Mouse (Mus musculus) megakaryocyte progenitor cell, adult 5-6 weeks (primary cell): ENCODE measurements around the gene Fanca. TPM values are rescaled to one million over a fixed set of nuclear protein-coding genes. Genes with fewer than 3 reads are reported as not detected.
A peak's percentile ranks its signal among the peaks of the same experiment; 100 is the strongest.
"Not testable (repeated sequence)": the region's sequence is repeated elsewhere in the genome, so short reads cannot be mapped to it uniquely, and the experiment has no call there.

Experiments used
- ATAC-seq: replicated peaks from 2 replicates; pipeline ENCODE4 v1.8.0; 2016; ENCODE audit warnings: mild to moderate bottlenecking, moderate TSS enrichment, inconsistent platforms; ENCODE audit not compliant: poor library complexity
- total RNA-seq, 2 experiments: library from RNA; stranded (forward) in 1 of 2; stranded (reverse) in 1 of 2; fragments of 157-497, 149-512 nt in 1 of 2; fragments of 200-1000 nt in 1 of 2; gene quantifications; 2 replicates each; pipeline versions ENCODE4 v1.2.3 to v1.2.4; 2015 to 2017

Gene Fanca
- total RNA-seq, 2 experiments from 2014 or later: 34.5 to 41.3 TPM

- no peak for ATAC-seq
These were observed 83.4 kb downstream of the Fanca start for GRCm38 (mm10) chr8:123234918-123235519.

- no peak for ATAC-seq
These were observed 84.6 kb downstream of the Fanca start for GRCm38 (mm10) chr8:123233760-123234159.

- ATAC-seq: no peak
These were observed 85.1 kb downstream of the Fanca start for GRCm38 (mm10) chr8:123233300-123233699.

GRCm38 (mm10) chr8:123232553-123232952, 85.8 kb downstream of the Fanca start:
- ATAC-seq: no peak

- ATAC-seq: no peak
These were observed 86.6 kb downstream of the Fanca start for GRCm38 (mm10) chr8:123231742-123232141.

GRCm38 (mm10) chr8:123230326-123230725, 88.0 kb downstream of the Fanca start:
- ATAC-seq: not testable (repeated sequence)

- no peak for ATAC-seq
These were observed 90.0 kb downstream of the Fanca start for GRCm38 (mm10) chr8:123228416-123228815.

GRCm38 (mm10) chr8:123224278-123225266, 93.8 kb downstream of the Fanca start, which contains the start of gene Cdk10:
Gene Cdk10, plus strand, starts transcription at chr8:123224842.
- ATAC-seq: peak; percentile 96

- ATAC-seq: no peak
These were observed 97.5 kb downstream of the Fanca start for GRCm38 (mm10) chr8:123220917-123221316.

Other genes starting within 250 kb of the Fanca start
- 1,201 and 1,251 TPM in 2 replicates for gene Rpl13, start 216.2 kb downstream of the Fanca start, total RNA-seq (2015)
- 3,072 and 3,507 TPM in 2 replicates for gene Rpl13, start 216.2 kb downstream of the Fanca start, total RNA-seq (2017)
- gene Cpne7, start 201.2 kb downstream of the Fanca start, total RNA-seq (2015): not detected in 2 replicates
- not detected in 2 replicates for gene Cpne7, start 201.2 kb downstream of the Fanca start, total RNA-seq (2017)
- gene Sult5a1, start 160.3 kb downstream of the Fanca start, total RNA-seq (2015): not detected in 2 replicates
- not detected in 2 replicates for gene Sult5a1, start 160.3 kb downstream of the Fanca start, total RNA-seq (2017)
- gene Dpep1, start 132.3 kb downstream of the Fanca start, total RNA-seq (2015): not detected in 2 replicates
- gene Dpep1, start 132.3 kb downstream of the Fanca start, total RNA-seq (2017): not detected in 2 replicates
- gene Chmp1a, start 105.8 kb downstream of the Fanca start, total RNA-seq (2015): 11.6 and 18.4 TPM in 2 replicates
- 24.5 and 26.7 TPM in 2 replicates for gene Chmp1a, start 105.8 kb downstream of the Fanca start, total RNA-seq (2017)
- gene Spata33, start 105.7 kb downstream of the Fanca start, total RNA-seq (2015): 0.37 and 0.51 TPM in 2 replicates
- gene Spata33, start 105.7 kb downstream of the Fanca start, total RNA-seq (2017): 1.9 and 5.0 TPM in 2 replicates
- gene Cdk10, start 93.7 kb downstream of the Fanca start, total RNA-seq (2015): 16.1 and 17.1 TPM in 2 replicates
- gene Cdk10, start 93.7 kb downstream of the Fanca start, total RNA-seq (2017): 34.9 and 38.6 TPM in 2 replicates
- gene Spata2l, start 82.3 kb downstream of the Fanca start, total RNA-seq (2015): 1.7 and 2.1 TPM in 2 replicates
- 1.2 and 1.7 TPM in 2 replicates for gene Spata2l, start 82.3 kb downstream of the Fanca start, total RNA-seq (2017)
- gene Zfp276, start 64.4 kb downstream of the Fanca start, total RNA-seq (2015): 6.8 and 8.8 TPM in 2 replicates
- 5.8 and 13.2 TPM in 2 replicates for gene Zfp276, start 64.4 kb downstream of the Fanca start, total RNA-seq (2017)
- gene Vps9d1, start 64.2 kb downstream of the Fanca start, total RNA-seq (2015): 7.6 and 10.2 TPM in 2 replicates
- 10.3 and 16.2 TPM in 2 replicates for gene Vps9d1, start 64.2 kb downstream of the Fanca start, total RNA-seq (2017)
- 0.07 TPM in 1 of 2 replicates, not detected in the other for gene Spire2, start 14.1 kb upstream of the Fanca start, total RNA-seq (2015)
- 1.3 TPM in 1 of 2 replicates, not detected in the other for gene Spire2, start 14.1 kb upstream of the Fanca start, total RNA-seq (2017)
- gene Tcf25, start 55.2 kb upstream of the Fanca start, total RNA-seq (2015): 73.1 and 90.2 TPM in 2 replicates
- gene Tcf25, start 55.2 kb upstream of the Fanca start, total RNA-seq (2017): 89.8 and 94.1 TPM in 2 replicates
- gene Mc1r, start 88.5 kb upstream of the Fanca start, total RNA-seq (2015): not detected in 2 replicates
- gene Mc1r, start 88.5 kb upstream of the Fanca start, total RNA-seq (2017): 0.12 and 0.14 TPM in 2 replicates
- 0.15 TPM in 1 of 2 replicates, not detected in the other for gene Tubb3, start 92.8 kb upstream of the Fanca start, total RNA-seq (2015)
- gene Tubb3, start 92.8 kb upstream of the Fanca start, total RNA-seq (2017): 0.17 TPM in 1 of 2 replicates, not detected in the other
- 30.0 and 33.6 TPM in 2 replicates for gene Def8, start 105.0 kb upstream of the Fanca start, total RNA-seq (2015)
- gene Def8, start 105.0 kb upstream of the Fanca start, total RNA-seq (2017): 47.5 and 63.1 TPM in 2 replicates
- gene Afg3l1, start 159.3 kb upstream of the Fanca start, total RNA-seq (2015): 12.1 and 16.1 TPM in 2 replicates
- 20.9 and 21.9 TPM in 2 replicates for gene Afg3l1, start 159.3 kb upstream of the Fanca start, total RNA-seq (2017)
- gene Dbndd1, start 196.9 kb upstream of the Fanca start, total RNA-seq (2015): not detected in 2 replicates
- not detected in 2 replicates for gene Dbndd1, start 196.9 kb upstream of the Fanca start, total RNA-seq (2017)
- gene Gas8, start 200.3 kb upstream of the Fanca start, total RNA-seq (2015): 3.1 and 3.2 TPM in 2 replicates
- gene Gas8, start 200.3 kb upstream of the Fanca start, total RNA-seq (2017): 17.2 and 18.0 TPM in 2 replicates